Mouse (Mus musculus) myocyte (in vitro differentiated cells): ENCODE measurements around the gene Glra4.

Source experiments
- E2F4 ChIP-seq: IDR thresholded peaks from one replicate; pipeline ENCODE4 v1.6.1; 2011; ENCODE audit warnings: mild to moderate bottlenecking, control low read depth, moderate library complexity; ENCODE audit not compliant: insufficient read depth
- MAX ChIP-seq: IDR thresholded peaks from one replicate; pipeline ENCODE4 v1.6.1; 2011; ENCODE audit warnings: low read depth, mild to moderate bottlenecking, control low read depth
- MYOG ChIP-seq, 3 experiments: IDR thresholded peaks; one replicate each; pipeline ENCODE4 v1.6.1; 2011; ENCODE audit warnings: control low read depth in 2 of 3, low read depth in 2 of 3, mild to moderate bottlenecking in 2 of 3; ENCODE audit not compliant: insufficient read length in 2 of 3, control insufficient read depth in 1 of 3, insufficient read depth in 1 of 3
- POLR2A ChIP-seq: IDR thresholded peaks from one replicate; pipeline ENCODE4 v1.6.1; 2011; ENCODE audit warnings: low read depth, mild to moderate bottlenecking, control low read depth, moderate library complexity; ENCODE audit not compliant: insufficient read length
- POLR2AphosphoS2 ChIP-seq: IDR thresholded peaks from one replicate; pipeline ENCODE4 v1.6.1; 2011; ENCODE audit warnings: low read depth, control low read depth; ENCODE audit not compliant: insufficient read length
- SRF ChIP-seq: IDR thresholded peaks from one replicate; pipeline ENCODE4 v1.6.1; 2011; ENCODE audit warnings: low read depth; ENCODE audit not compliant: control insufficient read depth, insufficient read length
- TCF12 ChIP-seq: IDR thresholded peaks from one replicate; pipeline ENCODE4 v1.6.1; 2011; ENCODE audit warnings: mild to moderate bottlenecking, control low read depth; ENCODE audit not compliant: poor library complexity, insufficient read depth, severe bottlenecking
- USF1 ChIP-seq: IDR thresholded peaks from one replicate; pipeline ENCODE4 v1.6.1; 2011; ENCODE audit warnings: low read depth, mild to moderate bottlenecking, control low read depth, moderate library complexity

DNA sequence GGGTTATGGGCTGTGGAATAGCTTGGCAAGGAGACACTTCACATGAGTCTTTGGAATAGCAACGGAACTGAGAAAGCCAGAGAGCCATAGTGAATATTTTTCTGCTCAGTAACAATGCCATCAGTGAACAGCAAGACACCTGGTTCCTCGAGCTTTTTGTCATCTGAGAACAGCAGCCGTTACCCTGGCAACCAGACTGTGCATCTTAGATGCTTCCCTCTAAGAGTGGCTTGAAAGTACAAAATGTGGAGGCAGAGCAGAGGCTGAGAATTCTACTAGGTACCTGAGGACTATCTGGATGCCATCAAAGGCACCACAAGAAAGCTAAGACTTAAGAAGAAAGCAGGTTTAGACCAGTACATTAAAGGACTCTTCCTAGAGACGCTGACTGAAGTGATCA, 45.1 kb upstream of the Glra4 start:
- TF ChIP-seq USF1 = no peak
- TF ChIP-seq POLR2A = no peak
- TF ChIP-seq MAX = no peak
- no peak for TF ChIP-seq MYOG (IDR thresholded peaks at IDR 0.05; ENCODE audit: control insufficient read depth in 1 of 3, insufficient read depth in 1 of 3, insufficient read length in 2 of 3, low read depth in 2 of 3)
- TF ChIP-seq E2F4 = no peak
- TF ChIP-seq TCF12 = no peak
- TF ChIP-seq POLR2AphosphoS2 = no peak
- TF ChIP-seq SRF = no peak
